Mouse (Mus musculus) embryonic facial prominence, embryonic 13.5 days (tissue): ENCODE results near the gene Fam181a. TPM values are rescaled to one million over a fixed set of nuclear protein-coding genes. Genes with fewer than 3 reads are reported as not detected.

Source experiments
- ATAC-seq: fragments of 200-750 bp; cut with Nextera tagmentation; 2 replicates; pipeline ENCODE4 v1.8.0; 2017; ENCODE audit warnings: low read depth; ENCODE audit not compliant: insufficient number of reproducible peaks, insufficient read depth, low FRiP score, low TSS enrichment
- H3K27ac ChIP-seq: fragments of 300-500 bp; sonication (generic); 2 replicates; pipeline ENCODE4 v1.5.1; 2015; ENCODE audit warnings: moderate library complexity, mild to moderate bottlenecking, inconsistent platforms
- H3K27me3 ChIP-seq: fragments of 300-500 bp; sonication (generic); 2 replicates; pipeline ENCODE4 v1.6.1; 2015; ENCODE audit warnings: mild to moderate bottlenecking, inconsistent platforms
- H3K36me3 ChIP-seq: fragments of 300-500 bp; sonication (generic); 2 replicates; pipeline ENCODE4 v1.6.1; 2015; ENCODE audit warnings: mild to moderate bottlenecking, inconsistent platforms
- H3K4me1 ChIP-seq: fragments of 300-500 bp; sonication (generic); 2 replicates; pipeline ENCODE4 v1.6.1; 2015; ENCODE audit warnings: inconsistent platforms
- H3K4me2 ChIP-seq: fragments of 300-500 bp; sonication (generic); 2 replicates; pipeline ENCODE4 v1.6.1; 2015; ENCODE audit warnings: moderate library complexity, mild to moderate bottlenecking, inconsistent platforms
- H3K4me3 ChIP-seq: fragments of 300-500 bp; sonication (generic); 2 replicates; pipeline ENCODE4 v1.5.1; 2015; ENCODE audit warnings: mild to moderate bottlenecking, inconsistent platforms
- H3K9ac ChIP-seq: fragments of 300-500 bp; sonication (generic); 2 replicates; pipeline ENCODE4 v1.6.1; 2015; ENCODE audit warnings: mild to moderate bottlenecking, inconsistent platforms
- H3K9me3 ChIP-seq: fragments of 300-500 bp; sonication (generic); 2 replicates; pipeline ENCODE4 v1.6.1; 2016; ENCODE audit warnings: inconsistent platforms
- WGBS: fragments of 180-500 bp; shearing (Covaris S2); methylation state at CpG from one replicate; pipeline ENCODE4 v1.1.7; 2015; ENCODE audit warnings: mixed read lengths; 5-methylcytosine and 5-hydroxymethylcytosine counted together
- polyA plus RNA-seq: library from polyadenylated mRNA; unstranded; fragments of >200 nt; fragmentation: Nextera tagmentation; extraction: Ambion mirVana; gene quantifications from 2 replicates; pipeline ENCODE4 v1.2.1, GENCODE M21; 2015

The Fam181a gene
- polyA plus RNA-seq, 1 experiment from 2014 or later = 0.22 TPM

DNA sequence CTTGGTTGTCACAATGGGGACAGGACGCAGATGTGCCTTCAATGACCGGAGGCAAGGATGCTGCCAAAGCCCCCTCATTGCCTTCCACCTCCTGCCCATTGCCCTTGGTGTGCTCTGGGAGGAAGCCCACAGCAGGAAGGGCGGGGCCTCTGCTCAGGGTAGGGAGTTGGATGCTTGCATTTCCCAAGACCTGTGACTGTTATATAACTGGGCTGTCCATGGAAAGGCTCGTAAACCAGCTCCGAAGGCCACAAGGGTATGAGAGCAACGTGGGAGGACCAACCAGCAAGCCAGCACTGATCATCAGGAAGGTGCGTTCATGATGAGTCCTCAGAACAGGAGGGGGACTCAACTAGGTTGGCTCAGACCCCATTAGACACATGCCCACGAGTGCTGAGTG, 50.0 kb downstream of the Fam181a start:
- H3K4me1 ChIP-seq = peaks cover 6% of the 10 kb centered on the region; the same call in 1 of the 2 replicates
- 84% methylated on average over 8 of the region's 8 CpGs for WGBS
- H3K4me3 ChIP-seq = no peak overlapping the region
- no peaks in the 10 kb centered on the region for H3K9me3 ChIP-seq
- ATAC-seq = no peak
- H3K27ac ChIP-seq = no peak overlapping the region
- H3K9ac ChIP-seq = no peak overlapping the region
- no peak overlapping the region for H3K4me2 ChIP-seq
- no peaks in the 10 kb centered on the region for H3K36me3 ChIP-seq
- H3K27me3 ChIP-seq = no peaks in the 10 kb centered on the region

DNA sequence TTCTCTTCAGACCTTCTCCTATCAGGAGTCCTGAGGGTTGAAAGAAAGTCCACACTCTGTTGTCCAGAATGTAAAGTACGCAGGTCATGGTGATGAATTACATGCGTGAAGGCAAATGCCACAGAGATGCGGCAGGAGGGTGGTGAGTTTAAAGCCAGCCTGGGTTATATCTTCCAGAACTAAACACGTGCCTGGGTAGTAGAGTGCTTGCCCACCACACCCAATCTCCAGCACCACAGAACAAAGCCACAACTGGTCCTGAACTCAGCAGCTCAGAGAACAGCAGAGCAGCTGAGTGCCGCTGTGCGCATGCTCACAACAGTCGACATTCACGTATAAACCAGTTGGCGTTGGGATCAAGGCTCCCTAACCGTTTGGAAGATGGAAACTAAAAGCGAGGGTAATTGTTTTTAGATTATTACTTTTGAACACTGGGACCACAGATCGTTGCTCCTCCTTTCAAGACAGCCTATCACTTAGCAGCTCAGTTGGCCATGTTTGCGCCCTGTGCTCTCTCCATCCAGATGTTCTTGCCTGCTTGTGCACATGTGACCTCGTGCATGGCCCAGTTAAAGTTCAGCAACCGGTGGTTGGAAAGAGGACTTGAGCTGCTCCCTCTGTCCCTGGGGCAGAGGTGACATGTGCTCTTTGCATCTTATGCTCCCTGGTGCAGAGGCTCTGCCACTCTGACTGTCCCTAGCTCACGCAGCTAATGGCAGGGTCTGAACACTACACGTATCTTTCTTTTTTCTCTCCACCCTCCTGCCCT, 50.9 kb downstream of the Fam181a start:
- Histone ChIP-seq H3K9me3 (no peaks in the 10 kb centered on the region), H3K9ac (no peak overlapping the region), H3K4me1 (peaks cover 6% of the 10 kb centered on the region; the same call in 1 of the 2 replicates), H3K4me3 (no peak overlapping the region), H3K27ac (no peak overlapping the region), H3K36me3 (no peaks in the 10 kb centered on the region), H3K4me2 (no peak overlapping the region), H3K27me3 (no peaks in the 10 kb centered on the region; the same call in 1 of the 2 replicates)
- ATAC-seq = no peak
- 82% methylated on average over 17 of the region's 17 CpGs for WGBS

DNA sequence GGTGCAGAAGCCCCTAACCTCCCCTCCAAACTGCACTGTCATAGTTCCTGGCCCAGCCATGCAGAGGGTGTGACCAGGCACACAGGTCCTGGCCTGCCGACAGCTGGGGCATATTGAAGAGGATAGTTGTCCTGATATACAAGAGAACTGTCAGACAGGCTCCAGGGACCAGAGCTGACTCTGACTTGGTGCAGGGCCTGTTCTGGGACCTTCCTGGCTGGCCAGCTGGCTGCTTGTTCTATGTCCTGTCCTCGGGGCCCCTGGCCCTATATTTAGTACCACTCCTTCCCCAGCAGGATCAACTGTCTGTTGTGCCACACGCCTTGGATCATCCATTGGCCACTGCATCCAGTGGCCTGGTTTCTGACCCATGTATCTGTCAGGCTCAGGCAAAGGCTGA, 51.6 kb downstream of the Fam181a start:
- Histone ChIP-seq H3K4me1 (peaks cover 6% of the 10 kb centered on the region; the same call in 1 of the 2 replicates), H3K36me3 (no peaks in the 10 kb centered on the region), H3K4me3 (no peak overlapping the region), H3K27me3 (no peaks in the 10 kb centered on the region; the same call in 1 of the 2 replicates), H3K4me2 (no peak overlapping the region), H3K9me3 (no peaks in the 10 kb centered on the region), H3K27ac (no peak overlapping the region), H3K9ac (no peak overlapping the region)
- 69% methylated on average over 3 of the region's 3 CpGs for WGBS
- ATAC-seq = no peak

Other genes starting within 250 kb of the Fam181a start
- 0.25 and 0.59 TPM in 2 replicates for gene Prima1, start 68.8 kb upstream of the Fam181a start, polyA plus RNA-seq
- 0.87 and 1.7 TPM in 2 replicates for gene Asb2, start 45.0 kb downstream of the Fam181a start, polyA plus RNA-seq
- gene Otub2, start 77.7 kb downstream of the Fam181a start, polyA plus RNA-seq = 10.7 and 11.4 TPM in 2 replicates
- 0.45 and 0.63 TPM in 2 replicates for gene 9330161L09Rik, start 96.8 kb downstream of the Fam181a start, polyA plus RNA-seq
- gene Ddx24, start 114.9 kb downstream of the Fam181a start, polyA plus RNA-seq = 137 and 142 TPM in 2 replicates
- gene Ifi27, start 123.2 kb downstream of the Fam181a start, polyA plus RNA-seq = 37.9 and 41.2 TPM in 2 replicates
- 5.1 and 6.1 TPM in 2 replicates for gene Ifi27l2a, start 132.7 kb downstream of the Fam181a start, polyA plus RNA-seq
- 0.48 TPM in 1 of 2 replicates, not detected in the other for gene Ifi27l2b, start 146.2 kb downstream of the Fam181a start, polyA plus RNA-seq
- gene Ppp4r4, start 221.3 kb downstream of the Fam181a start, polyA plus RNA-seq = 2.8 and 2.9 TPM in 2 replicates